Mouse (Mus musculus) heart, embryonic 15.5 days (tissue): ENCODE data around the gene Rpusd1. TPM values are rescaled to one million over a fixed set of nuclear protein-coding genes. Genes with fewer than 3 reads are reported as not detected.

Experiments
- ATAC-seq: fragments of 200-750 bp; cut with Nextera tagmentation; replicated peaks from 2 replicates; pipeline ENCODE4 v1.8.0; 2017; ENCODE audit warnings: low read depth, moderate TSS enrichment; ENCODE audit not compliant: insufficient number of reproducible peaks, insufficient read depth, low FRiP score
- H3K27ac ChIP-seq: fragments of 300-500 bp; sonication (generic); 2 replicates; pipeline ENCODE4 v1.5.1; 2015; ENCODE audit warnings: mild to moderate bottlenecking, inconsistent platforms
- H3K27me3 ChIP-seq: fragments of 300-500 bp; sonication (generic); 2 replicates; pipeline ENCODE4 v1.6.1; 2015; ENCODE audit warnings: inconsistent platforms
- H3K36me3 ChIP-seq: fragments of 300-500 bp; sonication (generic); 2 replicates; pipeline ENCODE4 v1.6.1; 2015; ENCODE audit warnings: mild to moderate bottlenecking, inconsistent platforms
- H3K4me1 ChIP-seq: fragments of 300-500 bp; sonication (generic); replicated peaks from 2 replicates; pipeline ENCODE4 v1.6.1; 2015; ENCODE audit warnings: inconsistent platforms
- H3K4me2 ChIP-seq: fragments of 300-500 bp; sonication (generic); 2 replicates; pipeline ENCODE4 v1.6.1; 2015; ENCODE audit warnings: inconsistent platforms, mild to moderate bottlenecking, moderate library complexity
- H3K4me3 ChIP-seq: fragments of 300-500 bp; sonication (generic); 2 replicates; pipeline ENCODE4 v1.5.1; 2015; ENCODE audit warnings: mild to moderate bottlenecking, inconsistent platforms
- H3K9ac ChIP-seq: fragments of 300-500 bp; sonication (generic); 2 replicates; pipeline ENCODE4 v1.6.1; 2015; ENCODE audit warnings: mild to moderate bottlenecking, inconsistent platforms
- H3K9me3 ChIP-seq: fragments of 300-500 bp; sonication (generic); replicated peaks from 2 replicates; pipeline ENCODE4 v1.6.1; 2016; ENCODE audit warnings: inconsistent platforms
- WGBS: fragments of 180-500 bp; shearing (Covaris S2); methylation state at CpG from one replicate; pipeline ENCODE4 v1.1.7; 2015; ENCODE audit warnings: mixed read lengths; 5-methylcytosine and 5-hydroxymethylcytosine counted together
- polyA plus RNA-seq: library from polyadenylated mRNA; unstranded; fragments of >200 nt; fragmentation: Nextera tagmentation; extraction: Ambion mirVana; gene quantifications from 2 replicates; pipeline ENCODE4 v1.2.1, GENCODE M21; 2015

Rpusd1 gene
- polyA plus RNA-seq, 1 experiment from 2014 or later: 10.7 TPM

GRCm38 (mm10) chr17:25757691-25758090, 30.2 kb downstream of the Rpusd1 start:
- Histone ChIP-seq H3K4me3 (no peak overlapping the region), H3K9ac (no peak overlapping the region), H3K4me2 (no peak overlapping the region), H3K36me3 (no peaks in the 10 kb centered on the region), H3K9me3 (no peaks in the 10 kb centered on the region), H3K27me3 (0 out of 2 replicates have a peak, but pooled peaks cover 5% of the 10 kb centered on the region), H3K4me1 (peaks cover 3% of the 10 kb centered on the region; the same call in 1 of the 2 replicates), H3K27ac (no peak overlapping the region)
- 46% methylated on average over 3 of the region's 3 CpGs for WGBS
- no peak for ATAC-seq

- Histone ChIP-seq H3K4me1 (peaks cover 3% of the 10 kb centered on the region; the same call in 1 of the 2 replicates), H3K4me3 (no peak overlapping the region), H3K9ac (no peak overlapping the region), H3K9me3 (no peaks in the 10 kb centered on the region), H3K4me2 (no peak overlapping the region), H3K36me3 (no peaks in the 10 kb centered on the region), H3K27me3 (0 out of 2 replicates have a peak, but pooled peaks cover 5% of the 10 kb centered on the region), H3K27ac (no peak overlapping the region)
- WGBS: 65% methylated on average over 8 of the region's 8 CpGs
- ATAC-seq: no peak
These were observed 32.7 kb downstream of the Rpusd1 start for GRCm38 (mm10) chr17:25760148-25760547.

GRCm38 (mm10) chr17:25761561-25761970, 34.1 kb downstream of the Rpusd1 start:
- no peak overlapping the region; the same call in 1 of the 2 replicates for H3K9ac ChIP-seq
- no peaks in the 10 kb centered on the region for H3K36me3 ChIP-seq
- H3K27me3 ChIP-seq: 0 out of 2 replicates have a peak, but pooled peaks cover 5% of the 10 kb centered on the region
- H3K4me3 ChIP-seq: no peak overlapping the region
- H3K4me2 ChIP-seq: no peak overlapping the region
- 23% methylated on average over 4 of the region's 4 CpGs for WGBS
- H3K4me1 ChIP-seq: peaks cover 3% of the 10 kb centered on the region; the same call in 1 of the 2 replicates
- ATAC-seq: no peak
- no peaks in the 10 kb centered on the region for H3K9me3 ChIP-seq
- H3K27ac ChIP-seq: no peak overlapping the region

- Histone ChIP-seq H3K9ac (no peak overlapping the region), H3K9me3 (no peaks in the 10 kb centered on the region), H3K36me3 (no peaks in the 10 kb centered on the region), H3K27ac (no peak overlapping the region), H3K4me1 (no peaks in the 10 kb centered on the region), H3K4me3 (no peak overlapping the region), H3K4me2 (no peak overlapping the region), H3K27me3 (0 out of 2 replicates have a peak, but pooled peaks cover 6% of the 10 kb centered on the region)
- no peak for ATAC-seq
- 29% methylated on average over 3 of the region's 3 CpGs for WGBS
These were observed 35.1 kb downstream of the Rpusd1 start for GRCm38 (mm10) chr17:25762591-25762990.

- no peak overlapping the region for H3K9ac ChIP-seq
- H3K4me3 ChIP-seq: no peak overlapping the region
- 65% methylated on average over 5 of the region's 5 CpGs for WGBS
- no peaks in the 10 kb centered on the region for H3K9me3 ChIP-seq
- H3K27ac ChIP-seq: no peak overlapping the region
- H3K4me1 ChIP-seq: no peaks in the 10 kb centered on the region
- H3K36me3 ChIP-seq: no peaks in the 10 kb centered on the region
- H3K27me3 ChIP-seq: peaks cover 15% of the 10 kb centered on the region
- ATAC-seq: no peak
- H3K4me2 ChIP-seq: no peak overlapping the region
These were observed 38.4 kb downstream of the Rpusd1 start for GRCm38 (mm10) chr17:25765886-25766285.

GRCm38 (mm10) chr17:25769331-25769730, 41.9 kb downstream of the Rpusd1 start:
- no peak for ATAC-seq
- peaks cover 6% of the 10 kb centered on the region for H3K4me1 ChIP-seq
- 49% methylated on average over 9 of the region's 9 CpGs for WGBS

GRCm38 (mm10) chr17:25773549-25774120, 46.2 kb downstream of the Rpusd1 start, which contains the start of gene Narfl:
TSS of gene Narfl (plus strand) at chr17:25773776.
- WGBS: under 1% methylated on average over 37 of the region's 37 CpGs
- peaks cover 15% of the 10 kb centered on the region for H3K4me1 ChIP-seq
- peaks cover 11% of the 10 kb centered on the region for H3K27me3 ChIP-seq
- peak within 1 kb of the TSS; percentile 95 for H3K9ac ChIP-seq
- ATAC-seq: peak; percentile 83
- peak within 1 kb of the TSS; percentile 82 for H3K4me2 ChIP-seq
- H3K36me3 ChIP-seq: peaks cover 15% of the 10 kb centered on the region
- H3K4me3 ChIP-seq: peak within 1 kb of the TSS; percentile 91
- H3K9me3 ChIP-seq: no peaks in the 10 kb centered on the region
- peak within 1 kb of the TSS; percentile 61 for H3K27ac ChIP-seq

More at GRCm38 (mm10) chr17:25769331-25769730, 41.9 kb downstream of the Rpusd1 start:
- H3K36me3 ChIP-seq: no peaks in the 10 kb centered on the region
- H3K4me3 ChIP-seq: no peak overlapping the region
- H3K4me2 ChIP-seq: no peak overlapping the region
- H3K9ac ChIP-seq: no peak overlapping the region
- no peaks in the 10 kb centered on the region for H3K9me3 ChIP-seq
- no peak overlapping the region for H3K27ac ChIP-seq
- H3K27me3 ChIP-seq: peaks cover 16% of the 10 kb centered on the region

- no peak overlapping the region for H3K9ac ChIP-seq
- WGBS: 77% methylated on average over 10 of the region's 10 CpGs
- no peak overlapping the region for H3K4me3 ChIP-seq
- peaks cover 15% of the 10 kb centered on the region for H3K4me1 ChIP-seq
- peaks cover 29% of the 10 kb centered on the region for H3K36me3 ChIP-seq
- H3K27ac ChIP-seq: no peak overlapping the region
- no peak for ATAC-seq
- 0 out of 2 replicates have a peak, but pooled peaks cover 3% of the 10 kb centered on the region for H3K27me3 ChIP-seq
- H3K9me3 ChIP-seq: no peaks in the 10 kb centered on the region
- H3K4me2 ChIP-seq: no peak overlapping the region
These were observed 48.0 kb downstream of the Rpusd1 start for GRCm38 (mm10) chr17:25775318-25776062.

- Histone ChIP-seq H3K36me3 (peaks cover 54% of the 10 kb centered on the region), H3K27me3 (no peaks in the 10 kb centered on the region), H3K4me1 (peaks cover 23% of the 10 kb centered on the region), H3K27ac (no peak overlapping the region), H3K4me3 (no peak overlapping the region), H3K9me3 (no peaks in the 10 kb centered on the region), H3K4me2 (no peak overlapping the region), H3K9ac (no peak overlapping the region)
- 91% methylated on average over 5 of the region's 5 CpGs for WGBS
- no peak for ATAC-seq
These were observed 50.5 kb downstream of the Rpusd1 start for GRCm38 (mm10) chr17:25777948-25778347.
